Mouse (Mus musculus): ENCODE data around the gene Jam2. TPM values are rescaled to one million over a fixed set of nuclear protein-coding genes. Genes with fewer than 3 reads are reported as not detected.

Gene Jam2
- polyA plus RNA-seq, 1 experiment = not detected

- no peak overlapping the region for H3K4me3 ChIP-seq (ENCODE audit: insufficient read depth, low read length)
These were observed 4.1 kb upstream of the Jam2 start for GRCm38 (mm10) chr16:84769619-84770464.

DNA sequence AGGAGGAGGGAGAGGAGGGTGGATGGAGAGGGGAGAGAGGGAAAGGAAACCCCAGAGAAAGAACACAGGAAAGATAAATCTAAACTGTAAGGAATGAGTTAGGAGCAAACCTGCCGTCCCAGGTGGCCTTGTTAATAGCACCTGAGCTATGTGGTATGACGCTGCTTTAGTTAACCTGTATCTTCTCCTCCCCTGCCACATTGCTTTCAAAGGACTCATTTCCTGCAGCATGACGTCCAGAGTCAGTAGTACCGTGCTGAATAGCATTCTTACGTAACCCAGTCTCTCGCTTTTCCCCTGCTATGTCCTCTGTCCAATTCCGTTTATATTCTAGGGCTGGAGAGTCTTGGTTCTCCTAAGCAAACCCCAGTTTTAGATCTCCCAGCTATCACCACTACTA is 3.0 kb upstream of the Jam2 start:
- Histone ChIP-seq H3K4me3 (ENCODE audit: insufficient read depth, low read length) (no peak overlapping the region), H3K27ac (ENCODE audit: insufficient read depth, low read depth, low read length) (no peak overlapping the region), H3K4me1 (ENCODE audit: control insufficient read depth, insufficient read depth, low read length) (no peaks in the 10 kb centered on the region)
- no peak for TF ChIP-seq CTCF (IDR thresholded peaks at IDR 0.05; ENCODE audit: low read depth, low read length)
- no peak for TF ChIP-seq POLR2A (IDR thresholded peaks at IDR 0.05; ENCODE audit: borderline replicate concordance, low read depth, low read length)

More at GRCm38 (mm10) chr16:84769619-84770464, 4.1 kb upstream of the Jam2 start:
- TF ChIP-seq POLR2A (IDR thresholded peaks at IDR 0.05; ENCODE audit: borderline replicate concordance, low read depth, low read length) = no peak
- no peak for TF ChIP-seq CTCF (IDR thresholded peaks at IDR 0.05; ENCODE audit: low read depth, low read length)
- no peak overlapping the region for H3K27ac ChIP-seq (ENCODE audit: insufficient read depth, low read depth, low read length)
- H3K4me1 ChIP-seq (ENCODE audit: control insufficient read depth, insufficient read depth, low read length) = no peaks in the 10 kb centered on the region

GRCm38 (mm10) chr16:84771461-84771860 is 2.5 kb upstream of the Jam2 start:
- TF ChIP-seq POLR2A (IDR thresholded peaks at IDR 0.05; ENCODE audit: borderline replicate concordance, low read depth, low read length) (no peak), CTCF (IDR thresholded peaks at IDR 0.05; ENCODE audit: low read depth, low read length) (no peak)
- Histone ChIP-seq H3K4me3 (ENCODE audit: insufficient read depth, low read length) (no peak overlapping the region), H3K4me1 (ENCODE audit: control insufficient read depth, insufficient read depth, low read length) (no peaks in the 10 kb centered on the region), H3K27ac (ENCODE audit: insufficient read depth, low read depth, low read length) (no peak overlapping the region)

- TF ChIP-seq CTCF (IDR thresholded peaks at IDR 0.05; ENCODE audit: low read depth, low read length) (no peak), POLR2A (IDR thresholded peaks at IDR 0.05; ENCODE audit: borderline replicate concordance, low read depth, low read length) (no peak)
- H3K27ac ChIP-seq (ENCODE audit: insufficient read depth, low read depth, low read length) = no peak overlapping the region
- no peak overlapping the region for H3K4me3 ChIP-seq (ENCODE audit: insufficient read depth, low read length)
- H3K4me1 ChIP-seq (ENCODE audit: control insufficient read depth, insufficient read depth, low read length) = no peaks in the 10 kb centered on the region
These were observed 1.2 kb upstream of the Jam2 start for GRCm38 (mm10) chr16:84772496-84773267.

GRCm38 (mm10) chr16:84773268-84773861 is 558 bp upstream of the Jam2 start:
- TF ChIP-seq POLR2A (IDR thresholded peaks at IDR 0.05; ENCODE audit: borderline replicate concordance, low read depth, low read length) (no peak), CTCF (IDR thresholded peaks at IDR 0.05; ENCODE audit: low read depth, low read length) (no peak)
- Histone ChIP-seq H3K27ac (ENCODE audit: insufficient read depth, low read depth, low read length) (no peak overlapping the region), H3K4me3 (ENCODE audit: insufficient read depth, low read length) (peak overlapping the region; percentile 55; the same call in 1 of the 2 replicates), H3K4me1 (ENCODE audit: control insufficient read depth, insufficient read depth, low read length) (no peaks in the 10 kb centered on the region)

DNA sequence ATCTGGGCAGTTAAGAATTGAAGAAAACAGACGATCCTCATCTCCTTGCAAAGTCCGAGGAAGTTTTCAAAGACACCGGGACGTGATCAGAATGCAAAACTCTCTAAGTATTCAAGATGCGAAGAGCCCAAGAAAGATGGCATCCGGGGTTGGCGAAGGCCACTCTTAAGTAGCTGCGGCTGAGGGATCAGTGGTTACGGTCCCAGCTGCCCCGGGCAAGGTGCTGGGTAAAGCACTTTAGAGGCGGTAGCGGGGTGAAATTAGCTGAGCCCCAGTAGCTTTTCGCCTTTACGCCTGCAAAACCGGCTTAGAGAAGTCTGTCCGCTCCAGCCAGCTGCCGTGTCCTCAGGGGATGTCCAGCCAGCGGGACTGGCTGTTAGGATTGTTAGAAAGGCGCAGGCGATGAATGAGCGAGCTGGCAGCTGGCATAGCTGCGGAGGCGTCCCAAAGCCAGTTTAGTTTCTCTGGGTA is 873 bp downstream of the Jam2 start:
- no peaks in the 10 kb centered on the region for H3K4me1 ChIP-seq (ENCODE audit: control insufficient read depth, insufficient read depth, low read length)
- H3K27ac ChIP-seq (ENCODE audit: insufficient read depth, low read depth, low read length) = no peak overlapping the region
- TF ChIP-seq POLR2A (IDR thresholded peaks at IDR 0.05; ENCODE audit: borderline replicate concordance, low read depth, low read length) (no peak), CTCF (IDR thresholded peaks at IDR 0.05; ENCODE audit: low read depth, low read length) (no peak)
- peak overlapping the region; percentile 55 for H3K4me3 ChIP-seq (ENCODE audit: insufficient read depth, low read length)

GRCm38 (mm10) chr16:84775356-84775755 is 1.4 kb downstream of the Jam2 start:
- Histone ChIP-seq H3K4me3 (ENCODE audit: insufficient read depth, low read length) (no peak overlapping the region), H3K27ac (ENCODE audit: insufficient read depth, low read depth, low read length) (no peak overlapping the region), H3K4me1 (ENCODE audit: control insufficient read depth, insufficient read depth, low read length) (no peaks in the 10 kb centered on the region)
- TF ChIP-seq CTCF (IDR thresholded peaks at IDR 0.05; ENCODE audit: low read depth, low read length) (no peak), POLR2A (IDR thresholded peaks at IDR 0.05; ENCODE audit: borderline replicate concordance, low read depth, low read length) (no peak)

- no peak overlapping the region for H3K27ac ChIP-seq (ENCODE audit: insufficient read depth, low read depth, low read length)
- no peaks in the 10 kb centered on the region for H3K4me1 ChIP-seq (ENCODE audit: control insufficient read depth, insufficient read depth, low read length)
- TF ChIP-seq CTCF (IDR thresholded peaks at IDR 0.05; ENCODE audit: low read depth, low read length) (no peak), POLR2A (IDR thresholded peaks at IDR 0.05; ENCODE audit: borderline replicate concordance, low read depth, low read length) (no peak)
- no peak overlapping the region for H3K4me3 ChIP-seq (ENCODE audit: insufficient read depth, low read length)
These were observed 2.3 kb downstream of the Jam2 start for GRCm38 (mm10) chr16:84776089-84776784.

GRCm38 (mm10) chr16:84778431-84778830 is 4.5 kb downstream of the Jam2 start:
- Histone ChIP-seq H3K4me3 (ENCODE audit: insufficient read depth, low read length) (no peak overlapping the region), H3K27ac (ENCODE audit: insufficient read depth, low read depth, low read length) (no peak overlapping the region), H3K4me1 (ENCODE audit: control insufficient read depth, insufficient read depth, low read length) (peaks cover 3% of the 10 kb centered on the region; the same call in 1 of the 2 replicates)
- no peak for TF ChIP-seq POLR2A (IDR thresholded peaks at IDR 0.05; ENCODE audit: borderline replicate concordance, low read depth, low read length)
- TF ChIP-seq CTCF (IDR thresholded peaks at IDR 0.05; ENCODE audit: low read depth, low read length) = no peak

Measured in bone marrow macrophage, adult 2 months (primary cell).